Mouse (Mus musculus) cortical plate, adult 2 months (tissue): Measurements from ENCODE around the gene Snai1.

ENCODE experiments used
- CTCF ChIP-seq: fragments of 200-500 bp; IDR thresholded peaks from 2 replicates; pipeline ENCODE4 v1.5.1; 2011; ENCODE audit warnings: mild to moderate bottlenecking, control low read depth, low read length; ENCODE audit not compliant: insufficient read depth; ENCODE audit errors: extremely low read depth
- POLR2A ChIP-seq: fragments of 200-500 bp; IDR thresholded peaks from 2 replicates; pipeline ENCODE4 v1.6.1; 2011; ENCODE audit warnings: mild to moderate bottlenecking, low read length, control low read depth; ENCODE audit not compliant: insufficient read depth; ENCODE audit errors: extremely low read depth

DNA sequence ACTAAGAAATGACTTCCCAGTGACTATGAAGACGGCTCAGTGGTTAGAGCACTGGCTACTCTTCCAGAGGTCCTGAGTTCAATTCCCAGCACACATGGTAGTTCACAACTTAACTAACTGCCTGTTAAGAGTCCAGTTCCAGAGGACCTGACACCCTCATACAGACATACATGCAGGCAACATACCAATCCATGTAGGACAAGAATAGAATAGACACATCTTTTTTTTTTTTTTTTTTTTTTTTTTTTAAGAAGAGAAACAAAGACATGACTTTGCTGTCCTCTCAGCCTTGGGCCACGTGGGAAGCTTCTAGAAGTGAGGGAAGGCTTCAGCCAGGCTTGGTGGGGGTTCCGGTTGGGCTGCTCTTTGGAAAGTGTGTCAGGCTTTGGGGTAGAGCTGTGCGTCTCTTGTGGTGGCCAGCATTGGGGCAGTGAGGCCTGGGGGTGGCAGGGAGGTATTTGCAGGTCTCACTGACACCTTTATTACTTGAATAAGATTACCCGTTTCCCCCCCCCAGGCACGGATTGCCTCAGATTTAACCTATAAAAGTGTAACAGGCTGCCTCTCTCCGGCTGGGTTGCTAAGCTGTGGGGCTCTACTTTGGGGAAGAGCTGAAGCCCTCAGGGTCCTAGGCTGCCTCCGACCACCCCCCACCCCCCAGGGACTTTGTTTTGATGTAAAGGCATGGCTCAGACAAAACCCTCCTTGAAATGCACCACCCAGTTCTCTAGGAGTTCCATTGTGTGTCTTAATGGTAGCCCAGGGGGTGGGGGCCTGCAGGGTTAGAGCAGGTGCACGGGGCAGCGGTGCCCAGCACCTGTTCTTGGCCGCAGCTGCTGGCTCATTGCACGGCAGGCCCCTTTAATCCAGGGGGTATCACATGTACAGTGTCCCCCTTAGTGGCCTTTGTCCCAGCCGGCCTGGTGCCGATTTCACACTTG, 1.8 kb downstream of the Snai1 start:
- TF ChIP-seq POLR2A: no peak
- no peak for TF ChIP-seq CTCF
